Comparison of ENCODE assay signal across 14 mouse cellular contexts in genomic region chrX:82613361-82613760, GRCm38 (mm10).
DNase-seq lines count a peak whose midpoint lies in the region; ATAC-seq and TF ChIP-seq lines count a peak whose summit lies in the region.
"Had no signal": no experiment of that assay in that cellular context is flagged by ENCODE, and none has a peak within 500 bp of the region (broad histone marks: within the 10 kb centered on the region; RNA-seq: fewer than 3 reads in every experiment).

No protein-coding gene starts in this region.

- H3K36me3 ChIP-seq in midbrain, postnatal 0 days (ENCODE audit: insufficient read depth, low read length): no peaks in the 10 kb centered on the region
- H3K36me3 ChIP-seq in midbrain, embryonic 15.5 days (replicated peaks): no peaks in the 10 kb centered on the region
- H3K36me3 ChIP-seq: forebrain, embryonic 10.5 days had no signal

- H3K4me1 ChIP-seq in cerebellum, adult 2 months (ENCODE audit: control insufficient read depth, insufficient read depth, low read length): no peaks in the 10 kb centered on the region
- no peaks in the 10 kb centered on the region for H3K4me1 ChIP-seq in midbrain, postnatal 0 days (ENCODE audit: insufficient read depth, low read length)
- no peaks in the 10 kb centered on the region for H3K4me1 ChIP-seq in midbrain, embryonic 15.5 days
- H3K4me1 ChIP-seq: forebrain, embryonic 10.5 days had no signal

- TF ChIP-seq POLR2A in cerebellum, adult 2 months (IDR thresholded peaks at IDR 0.05; ENCODE audit: borderline replicate concordance, insufficient read depth, low read length): no peak

- H3K9ac ChIP-seq in midbrain, postnatal 0 days (replicated peaks; ENCODE audit: low read length, poor library complexity, severe bottlenecking): no peak overlapping the region
- H3K9ac ChIP-seq in midbrain, embryonic 15.5 days: no peak overlapping the region

- no peak overlapping the region for H3K4me3 ChIP-seq in cerebellum, adult 2 months (replicated peaks; ENCODE audit: insufficient read depth, low read depth, low read length)
- H3K4me3 ChIP-seq in midbrain, postnatal 0 days (ENCODE audit: low read depth, low read length): no peak overlapping the region
- H3K4me3 ChIP-seq in midbrain, embryonic 15.5 days: no peak overlapping the region
- H3K4me3 ChIP-seq: forebrain, embryonic 10.5 days had no signal

- ATAC-seq in midbrain, postnatal 0 days (ENCODE audit: low FRiP score): no peak
- ATAC-seq in midbrain, embryonic 15.5 days (replicated peaks): no peak

- peak; percentile 1 for DNase-seq in cerebellum, postnatal 14 days
- DNase-seq in cerebellum, adult 2 months: no peak
- peak; percentile 16 for DNase-seq in layer of hippocampus, adult 11-12 months (ENCODE audit: low spot score)
- DNase-seq in layer of hippocampus, adult 8-10 months (ENCODE audit: low spot score in 2 of 2): no peak
- no peak for DNase-seq in midbrain, postnatal 0 days (ENCODE audit: low spot score)
- peak; percentile 1 for DNase-seq in retina, postnatal 7 days (ENCODE audit: low read depth, low spot score)
- no peak for DNase-seq in spleen, postnatal 14 days (ENCODE audit: low spot score in 2 of 2)
- DNase-seq: adrenal gland, postnatal 36 days; cerebellum, adult 11-12 months; gastrocnemius, postnatal 36 days; kidney, postnatal 36 days had no signal

- 29% methylated on average over 2 of the region's 2 CpGs for WGBS in cerebellum, adult 2 months
- WGBS in midbrain, postnatal 0 days: 54% methylated on average over 2 of the region's 2 CpGs
- WGBS in midbrain, embryonic 15.5 days: 55% methylated on average over 2 of the region's 2 CpGs

- no peaks in the 10 kb centered on the region for H3K27me3 ChIP-seq in cerebellum, adult 2 months (ENCODE audit: control insufficient read depth, insufficient read depth, low read length)
- no peaks in the 10 kb centered on the region for H3K27me3 ChIP-seq in midbrain, postnatal 0 days (ENCODE audit: insufficient read depth, low read length)
- no peaks in the 10 kb centered on the region for H3K27me3 ChIP-seq in midbrain, embryonic 15.5 days (replicated peaks)

- no peak overlapping the region for H3K27ac ChIP-seq in cerebellum, adult 2 months (ENCODE audit: insufficient read depth, low read length)
- H3K27ac ChIP-seq in midbrain, postnatal 0 days (ENCODE audit: low read depth, low read length): no peak overlapping the region
- no peak overlapping the region for H3K27ac ChIP-seq in midbrain, embryonic 15.5 days
- H3K27ac ChIP-seq: forebrain, embryonic 10.5 days; macrophage had no signal

- H3K4me2 ChIP-seq in midbrain, postnatal 0 days (ENCODE audit: low read depth, low read length, poor library complexity, severe bottlenecking): no peak overlapping the region
- H3K4me2 ChIP-seq in midbrain, embryonic 15.5 days: no peak overlapping the region

- no peak for TF ChIP-seq CTCF in cerebellum, adult 2 months (IDR thresholded peaks at IDR 0.05; ENCODE audit: borderline replicate concordance, insufficient read depth, low read depth, low read length)
- peak; percentile 53 for TF ChIP-seq CTCF in midbrain, postnatal 0 days (IDR thresholded peaks at IDR 0.05)

- no peaks in the 10 kb centered on the region for H3K9me3 ChIP-seq in midbrain, postnatal 0 days (ENCODE audit: low read length)
- H3K9me3 ChIP-seq in midbrain, embryonic 15.5 days: no peaks in the 10 kb centered on the region
- H3K9me3 ChIP-seq: forebrain, embryonic 10.5 days had no signal

Comparison
In these comparisons a context has a peak if more than half of its experiments do, and no peak if none do; other contexts are left out.
1. DNase-seq: peak in cerebellum, postnatal 14 days (2 of 2), layer of hippocampus, adult 11-12 months (single experiment) and retina, postnatal 7 days (single experiment); none in cerebellum, adult 2 months (0 of 2), layer of hippocampus, adult 8-10 months (0 of 2), midbrain, postnatal 0 days (single experiment) and spleen, postnatal 14 days (0 of 2).